Mouse (Mus musculus) lung, postnatal 0 days (tissue): ENCODE data around the gene Hip1r.

Experiments used
- CTCF ChIP-seq: IDR thresholded peaks from 2 replicates; pipeline ENCODE4 v1.5.1; 2016; ENCODE audit warnings: antibody characterized with exemption, mild to moderate bottlenecking
- EP300 ChIP-seq: IDR thresholded peaks from 2 replicates; pipeline ENCODE4 v1.6.1; 2016; ENCODE audit warnings: antibody characterized with exemption, mild to moderate bottlenecking, control low read depth

DNA sequence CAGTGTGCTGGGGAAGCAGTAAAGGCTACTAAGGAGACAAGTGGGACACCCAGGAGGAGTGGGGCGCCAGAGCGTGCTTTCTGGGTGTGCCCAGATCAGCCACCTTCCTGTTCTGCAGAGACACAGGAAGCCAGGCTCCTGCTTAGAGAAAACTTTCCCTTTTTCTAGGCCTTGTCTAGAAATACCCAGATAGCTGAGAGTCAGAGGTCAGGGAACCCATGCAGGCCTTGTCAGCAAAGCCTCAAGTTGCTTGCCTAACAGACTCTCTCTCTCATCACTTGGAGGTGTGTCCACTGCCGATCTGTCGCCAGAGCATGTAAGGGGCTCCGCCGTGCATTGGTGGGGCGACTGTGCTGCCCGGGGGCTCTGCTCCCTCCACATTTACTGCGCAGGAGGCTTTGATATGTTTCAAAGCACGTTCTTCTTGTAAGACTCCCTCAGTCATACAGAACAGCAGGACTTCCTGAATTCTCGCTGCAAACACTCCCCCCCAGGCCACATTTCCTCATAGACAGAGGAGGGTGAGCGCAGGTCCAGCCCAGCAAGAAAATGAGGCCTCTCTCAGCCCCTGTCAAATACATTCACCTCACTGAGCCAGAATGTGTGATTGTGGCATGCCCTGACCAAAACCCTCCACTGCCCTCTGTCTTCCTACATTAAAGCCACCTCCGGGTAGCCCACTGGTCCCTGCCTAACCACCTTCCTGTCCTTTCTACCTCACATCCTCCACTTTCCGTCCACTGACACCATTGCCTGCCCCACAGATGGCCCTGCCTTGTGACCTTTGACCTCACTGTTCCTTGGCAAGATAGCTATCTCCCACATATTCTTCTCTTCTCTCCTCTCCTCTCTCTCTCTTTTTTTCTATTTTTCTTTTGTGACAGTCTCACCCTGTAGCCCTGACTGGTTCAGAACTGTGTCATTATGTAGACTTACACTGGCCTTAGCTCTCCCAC lies 76.9 kb downstream of the Hip1r start:
- peak; percentile 31; the same call in 1 of the 2 replicates for TF ChIP-seq CTCF
- TF ChIP-seq EP300: no peak
